Mouse (Mus musculus): ENCODE data around the gene Cntnap1.
A peak's percentile ranks its signal among the peaks of the same experiment; 100 is the strongest.
"Not testable (repeated sequence)": the region's sequence is repeated elsewhere in the genome, so short reads cannot be mapped to it uniquely, and the experiment has no call there.

The Cntnap1 gene

GRCm38 (mm10) chr11:101170354-101170810 is at the start of gene Cntnap1:
Cntnap1 (plus strand) TSS chr11:101170523.
- no peak for DNase-seq (ENCODE audit: low read depth, low spot score)

GRCm38 (mm10) chr11:101120545-101121188 is 49.7 kb upstream of the Cntnap1 start:
- no peak for DNase-seq (ENCODE audit: low read depth, low spot score)

GRCm38 (mm10) chr11:101124494-101124893 is 45.8 kb upstream of the Cntnap1 start:
- DNase-seq (ENCODE audit: low read depth, low spot score) = not testable (repeated sequence)

GRCm38 (mm10) chr11:101125008-101125407 is 45.3 kb upstream of the Cntnap1 start:
- not testable (repeated sequence) for DNase-seq (ENCODE audit: low read depth, low spot score)

GRCm38 (mm10) chr11:101127075-101127474 is 43.2 kb upstream of the Cntnap1 start:
- no peak for DNase-seq (ENCODE audit: low read depth, low spot score)

GRCm38 (mm10) chr11:101128996-101129577 is 41.2 kb upstream of the Cntnap1 start:
- no peak for DNase-seq (ENCODE audit: low read depth, low spot score)

GRCm38 (mm10) chr11:101130056-101130756 is 40.1 kb upstream of the Cntnap1 start:
- no peak for DNase-seq (ENCODE audit: low read depth, low spot score)

GRCm38 (mm10) chr11:101131187-101131586 is 39.1 kb upstream of the Cntnap1 start:
- no peak for DNase-seq (ENCODE audit: low read depth, low spot score)

GRCm38 (mm10) chr11:101131701-101132100 is 38.6 kb upstream of the Cntnap1 start:
- peak; percentile 56 for DNase-seq (ENCODE audit: low read depth, low spot score)

- no peak for DNase-seq (ENCODE audit: low read depth, low spot score)
These were observed 37.3 kb upstream of the Cntnap1 start for GRCm38 (mm10) chr11:101133037-101133436.

- no peak for DNase-seq (ENCODE audit: low read depth, low spot score)
These were observed 36.0 kb upstream of the Cntnap1 start for GRCm38 (mm10) chr11:101134217-101134865.

- DNase-seq (ENCODE audit: low read depth, low spot score) = no peak
These were observed 33.3 kb upstream of the Cntnap1 start for GRCm38 (mm10) chr11:101137000-101137399.

- DNase-seq (ENCODE audit: low read depth, low spot score) = peak; percentile 73
These were observed 31.7 kb upstream of the Cntnap1 start for GRCm38 (mm10) chr11:101138536-101139181.

GRCm38 (mm10) chr11:101140164-101140819 is 30.0 kb upstream of the Cntnap1 start:
- DNase-seq (ENCODE audit: low read depth, low spot score) = no peak

GRCm38 (mm10) chr11:101141088-101141487 is 29.2 kb upstream of the Cntnap1 start:
- DNase-seq (ENCODE audit: low read depth, low spot score) = no peak

- no peak for DNase-seq (ENCODE audit: low read depth, low spot score)
These were observed 27.9 kb upstream of the Cntnap1 start for GRCm38 (mm10) chr11:101142215-101142967.

- peak; percentile 80 for DNase-seq (ENCODE audit: low read depth, low spot score)
These were observed 26.7 kb upstream of the Cntnap1 start for GRCm38 (mm10) chr11:101143338-101144225.

GRCm38 (mm10) chr11:101146377-101146776 is 23.9 kb upstream of the Cntnap1 start:
- DNase-seq (ENCODE audit: low read depth, low spot score) = no peak

- no peak for DNase-seq (ENCODE audit: low read depth, low spot score)
These were observed 21.6 kb upstream of the Cntnap1 start for GRCm38 (mm10) chr11:101148751-101149150.
